Mouse (Mus musculus) megakaryocyte, adult 5-6 weeks (primary cell): ENCODE data around the gene Ogt. TPM values are rescaled to one million over a fixed set of nuclear protein-coding genes. Genes with fewer than 3 reads are reported as not detected.
A peak's percentile ranks its signal among the peaks of the same experiment; 100 is the strongest.

Experiments used
- ATAC-seq: 2 replicates; pipeline ENCODE4 v1.8.0; 2016; ENCODE audit warnings: mild to moderate bottlenecking, inconsistent platforms; ENCODE audit not compliant: poor library complexity, severe bottlenecking
- total RNA-seq, 2 experiments: library from RNA; stranded (forward) in 1 of 2; stranded (reverse) in 1 of 2; fragments of 153-499, 151-499 nt in 1 of 2; fragments of 221-1000, 200-1000 nt in 1 of 2; gene quantifications; 2 replicates each; pipeline versions ENCODE4 v1.2.3 to v1.2.4; 2015 to 2017

The Ogt gene
- total RNA-seq (2015): 161 and 177 TPM in 2 replicates
- total RNA-seq (2017): 72.4 and 88.5 TPM in 2 replicates

DNA sequence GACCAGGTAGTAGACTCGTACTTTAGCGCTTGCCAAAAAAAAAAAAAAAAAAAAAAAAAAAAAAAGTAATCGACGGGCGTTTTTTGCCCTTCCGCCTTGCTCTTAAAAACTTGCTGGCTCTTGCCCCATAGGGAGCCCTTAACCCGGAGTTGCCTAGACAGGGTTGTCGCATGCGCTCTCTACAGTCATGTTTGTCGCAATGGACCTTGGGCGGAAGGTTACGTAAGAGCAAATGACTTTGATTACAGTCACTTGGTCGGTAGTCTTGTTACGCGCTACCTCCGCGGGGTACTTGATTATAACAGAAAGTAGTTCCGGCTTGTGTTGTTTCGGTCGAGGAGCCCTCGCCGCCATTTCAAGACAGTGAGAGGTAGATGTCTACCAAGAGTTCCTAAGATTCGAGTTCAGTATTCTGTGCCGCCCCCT, at the start of gene Ogt:
Gene Ogt (plus strand): TSS at position 320 of the 426 bp plus-strand sequence.
- ATAC-seq: peak; percentile 98

DNA sequence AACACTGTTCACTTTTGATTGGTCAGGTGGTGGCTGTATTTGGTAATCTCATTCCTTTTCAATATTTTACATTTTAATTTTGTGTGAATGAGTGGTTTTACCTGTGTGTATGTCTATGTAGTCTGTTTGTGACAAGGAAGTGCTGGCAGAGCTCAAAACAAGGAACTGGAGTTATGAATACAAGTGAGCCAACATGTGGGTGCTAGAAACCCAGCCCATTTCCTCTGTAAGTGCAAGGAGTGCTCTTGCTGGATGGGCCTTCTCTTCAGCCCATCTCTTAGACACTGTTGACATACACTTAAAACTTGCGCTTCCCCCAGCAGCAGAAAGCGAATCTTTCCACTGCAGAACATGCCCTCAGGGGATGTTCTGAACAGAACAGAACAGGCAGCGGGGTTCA, 23.7 kb upstream of the Ogt start:
- ATAC-seq: peak; percentile 70

DNA sequence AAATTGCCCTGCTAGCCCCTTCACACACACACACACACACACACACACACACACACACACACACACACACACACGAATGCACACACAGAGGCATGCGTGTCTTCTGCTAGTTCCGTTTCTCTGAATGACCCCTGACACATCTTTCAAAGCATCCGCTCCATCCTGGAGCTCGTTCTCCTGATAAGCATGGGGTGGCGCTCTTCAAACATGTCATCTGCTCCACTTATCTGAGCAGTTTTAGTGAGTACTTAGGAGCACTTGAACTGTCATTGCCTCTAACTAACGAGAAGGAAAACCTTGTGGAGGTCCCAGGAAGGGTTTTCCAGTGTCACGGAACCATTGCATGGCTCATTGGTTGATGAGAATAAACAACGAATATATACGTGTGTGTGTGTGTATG, 22.0 kb upstream of the Ogt start:
- ATAC-seq: no peak

DNA sequence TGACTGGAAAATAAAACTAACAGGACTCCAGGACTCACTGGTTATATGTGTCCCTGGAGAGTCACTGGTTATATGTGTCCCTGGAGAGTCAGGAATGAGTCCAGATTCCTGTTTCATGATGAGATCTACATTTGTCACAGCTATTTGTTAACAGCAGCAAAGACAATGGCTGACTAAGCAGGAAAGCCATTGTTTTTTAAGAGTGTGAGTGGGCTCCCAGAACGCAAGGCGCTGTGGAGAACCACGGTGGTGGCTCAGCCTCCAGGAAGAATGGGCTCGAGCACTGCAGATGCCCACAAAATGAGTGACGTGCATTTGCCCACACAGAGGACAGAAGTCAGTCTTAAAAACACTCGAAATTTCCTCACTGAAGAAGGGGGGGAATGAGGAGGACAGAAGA, 19.5 kb upstream of the Ogt start:
- ATAC-seq: no peak

DNA sequence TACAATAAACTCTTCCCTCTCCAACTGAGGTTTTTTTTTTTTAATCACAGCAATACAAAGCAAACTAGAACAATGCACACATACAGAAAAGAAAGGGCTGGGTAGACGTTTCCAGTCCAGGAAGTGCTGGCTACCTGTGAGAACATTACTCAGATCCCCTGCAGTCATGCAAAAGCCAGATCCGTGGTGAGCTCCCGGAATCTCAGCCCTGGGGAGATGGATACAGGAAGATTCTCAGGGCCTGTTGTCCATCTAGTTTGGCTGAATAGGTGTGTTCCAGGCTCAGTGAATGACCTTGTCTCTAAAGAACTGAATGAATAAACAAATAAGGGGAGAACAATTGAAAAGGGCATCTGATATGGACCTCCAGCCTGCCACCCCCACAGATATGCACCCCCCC, 17.3 kb upstream of the Ogt start:
- ATAC-seq: no peak

GRCm38 (mm10) chrX:101636821-101637525, 2.9 kb upstream of the Ogt start:
- ATAC-seq: no peak

- ATAC-seq: no peak
Observed at GRCm38 (mm10) chrX:101638856-101639255, 1.0 kb upstream of the Ogt start.

DNA sequence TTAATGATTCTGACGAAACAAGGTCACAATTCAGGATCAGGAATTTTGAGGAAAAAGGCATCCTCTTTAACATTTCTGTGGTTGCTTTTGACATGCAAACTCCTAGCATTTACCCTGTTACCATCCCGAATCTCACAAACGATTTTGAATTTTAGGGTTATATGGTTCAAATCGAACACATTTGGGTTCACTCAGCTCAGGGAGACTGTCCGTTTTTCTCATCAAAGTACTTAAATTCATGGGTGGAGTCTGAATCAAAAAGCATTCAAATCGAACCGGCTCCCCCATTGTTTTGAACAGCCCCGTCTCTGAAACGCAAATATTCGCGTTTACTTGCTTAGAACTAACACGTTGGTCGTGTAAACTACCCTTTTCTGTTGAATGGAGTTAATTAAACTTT, 554 bp upstream of the Ogt start:
- ATAC-seq: no peak

- ATAC-seq: peak; percentile 36
Observed at GRCm38 (mm10) chrX:101640194-101641160, 617 bp downstream of the Ogt start.

- no peak for ATAC-seq
Observed at GRCm38 (mm10) chrX:101641161-101641530, 1.3 kb downstream of the Ogt start.

DNA sequence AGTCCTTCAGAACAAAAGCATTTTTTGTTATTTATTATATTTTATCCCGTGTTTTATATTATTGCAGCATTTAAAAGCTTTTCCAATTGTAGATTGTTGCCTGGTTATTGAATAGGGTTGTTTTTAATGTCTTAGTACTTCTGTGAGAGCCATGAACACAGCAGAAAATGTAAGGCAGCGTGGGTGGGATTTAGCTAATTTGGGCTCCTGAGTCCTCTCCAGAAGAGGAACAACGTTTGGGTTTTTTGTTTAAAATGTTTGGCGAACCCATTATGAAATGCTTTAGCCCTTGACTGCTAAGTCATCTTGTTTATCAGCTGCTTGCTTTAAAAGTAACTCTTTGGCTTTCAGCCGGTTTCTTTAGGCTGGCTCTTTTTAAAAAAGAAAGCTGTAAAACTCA, 2.2 kb downstream of the Ogt start:
- peak; percentile 10; the same call in 1 of the 2 replicates for ATAC-seq

GRCm38 (mm10) chrX:101645286-101645685, 5.4 kb downstream of the Ogt start:
- no peak for ATAC-seq

DNA sequence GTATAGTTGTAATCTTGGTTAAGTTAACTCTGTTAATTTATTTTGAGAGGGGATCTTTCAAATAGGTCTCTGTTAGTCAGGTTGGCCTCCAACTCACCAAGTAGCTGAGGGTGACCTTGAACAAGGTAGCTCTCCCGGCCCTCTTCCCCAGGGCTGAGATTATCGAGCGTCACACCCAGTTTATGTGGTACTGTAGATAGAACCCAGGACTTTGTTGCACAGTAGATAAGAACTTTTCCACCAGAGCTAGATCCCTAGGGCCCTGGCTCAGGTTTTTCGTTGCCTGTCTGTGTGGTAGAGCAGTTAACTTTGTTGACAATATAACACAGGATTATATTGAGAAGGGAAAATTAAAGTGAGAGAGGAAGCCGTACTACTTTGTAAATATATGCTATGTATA, 6.8 kb downstream of the Ogt start:
- ATAC-seq: no peak

- ATAC-seq: no peak
Observed at GRCm38 (mm10) chrX:101695686-101696085, 55.8 kb downstream of the Ogt start.

- ATAC-seq: no peak
Observed at GRCm38 (mm10) chrX:101697537-101697936, 57.7 kb downstream of the Ogt start.

DNA sequence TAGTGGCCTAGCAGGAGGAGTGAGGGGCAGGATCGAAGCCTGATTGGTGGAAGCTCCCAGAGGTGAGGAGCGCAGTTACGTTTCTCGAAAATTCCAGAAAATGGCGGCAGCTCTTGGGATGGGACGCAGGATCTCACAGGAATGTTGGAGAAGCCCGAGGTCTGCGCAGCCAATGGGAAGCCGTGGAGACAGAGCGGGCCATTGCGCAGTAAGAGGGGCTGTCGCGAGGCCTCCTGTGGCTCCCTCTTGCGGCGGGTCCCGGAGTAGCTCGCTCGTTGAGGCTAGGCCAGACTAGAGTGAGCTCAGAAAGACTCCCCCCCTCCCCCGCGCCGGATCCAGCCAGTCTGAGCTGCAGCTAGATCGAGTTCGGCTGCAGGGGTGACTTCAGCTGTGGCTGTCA, 58.4 kb downstream of the Ogt start:
- no peak for ATAC-seq

- ATAC-seq: no peak
Observed at GRCm38 (mm10) chrX:101705111-101705510, 65.3 kb downstream of the Ogt start.

DNA sequence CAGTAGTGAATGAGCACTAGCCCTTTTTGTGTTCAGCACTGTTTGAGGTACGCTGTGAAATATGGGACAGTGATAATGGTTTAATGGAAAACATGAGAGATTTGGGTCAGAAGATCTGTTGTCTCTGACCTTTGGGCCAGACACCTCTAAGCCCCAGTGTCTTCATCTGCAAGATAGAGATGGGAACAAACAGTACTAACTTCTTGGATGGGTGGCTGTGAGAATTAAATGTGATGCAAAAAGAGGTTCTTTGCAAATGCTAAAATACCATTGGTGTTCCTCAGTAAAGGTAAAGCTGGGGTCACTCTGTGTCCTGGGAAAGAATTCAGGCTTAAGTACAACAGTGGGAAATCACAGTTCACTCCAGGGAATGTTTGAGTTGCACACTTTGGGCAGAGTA, 80.5 kb downstream of the Ogt start:
- no peak for ATAC-seq

GRCm38 (mm10) chrX:101730010-101730409, 90.2 kb downstream of the Ogt start:
- no peak for ATAC-seq

- ATAC-seq: no peak
Observed at GRCm38 (mm10) chrX:101732644-101733043, 92.8 kb downstream of the Ogt start.

GRCm38 (mm10) chrX:101733288-101733687, 93.4 kb downstream of the Ogt start:
- ATAC-seq: peak; percentile 29; the same call in 1 of the 2 replicates

DNA sequence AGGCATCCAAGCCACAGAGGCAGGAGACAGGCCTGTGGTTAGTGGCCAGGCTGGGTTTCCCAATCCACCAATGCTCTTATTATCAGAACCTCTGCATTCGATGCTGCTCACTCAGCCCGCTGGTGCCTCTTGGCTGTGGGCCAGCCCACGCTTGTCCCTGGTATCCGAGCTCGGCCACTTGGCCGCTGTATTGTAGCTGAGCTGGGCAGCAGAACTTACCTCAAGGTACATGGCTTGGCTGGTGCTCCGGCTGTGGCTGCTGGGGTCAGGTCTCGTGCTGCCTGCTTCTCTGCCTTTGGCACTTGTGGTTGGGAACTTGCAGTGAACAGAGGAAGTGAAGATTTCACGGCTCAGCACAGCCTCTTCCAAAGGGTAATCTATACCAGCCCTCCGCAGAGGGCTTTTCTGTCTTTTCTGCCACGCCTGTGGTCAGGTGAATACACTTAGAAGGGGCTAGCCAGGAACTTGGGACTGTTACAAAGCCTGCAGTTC, 94.0 kb downstream of the Ogt start, which contains the start of gene Cxcr3:
Gene Cxcr3 (minus strand): TSS at position 442 of the 492 bp plus-strand sequence.
- ATAC-seq: peak; percentile 89
